Mouse (Mus musculus) myocyte (in vitro differentiated cells): Measurements from ENCODE around the gene Prkag1.

Experiments
- E2F4 ChIP-seq: IDR thresholded peaks from one replicate; pipeline ENCODE4 v1.6.1; 2011; ENCODE audit warnings: mild to moderate bottlenecking, control low read depth, moderate library complexity; ENCODE audit not compliant: insufficient read depth
- MAX ChIP-seq: IDR thresholded peaks from one replicate; pipeline ENCODE4 v1.6.1; 2011; ENCODE audit warnings: low read depth, mild to moderate bottlenecking, control low read depth
- MYOG ChIP-seq, 3 experiments: IDR thresholded peaks; one replicate each; pipeline ENCODE4 v1.6.1; 2011; ENCODE audit warnings: control low read depth in 2 of 3, low read depth in 2 of 3, mild to moderate bottlenecking in 2 of 3; ENCODE audit not compliant: insufficient read length in 2 of 3, control insufficient read depth in 1 of 3, insufficient read depth in 1 of 3
- POLR2A ChIP-seq: IDR thresholded peaks from one replicate; pipeline ENCODE4 v1.6.1; 2011; ENCODE audit warnings: low read depth, mild to moderate bottlenecking, control low read depth, moderate library complexity; ENCODE audit not compliant: insufficient read length
- POLR2AphosphoS2 ChIP-seq: IDR thresholded peaks from one replicate; pipeline ENCODE4 v1.6.1; 2011; ENCODE audit warnings: low read depth, control low read depth; ENCODE audit not compliant: insufficient read length
- TCF12 ChIP-seq: IDR thresholded peaks from one replicate; pipeline ENCODE4 v1.6.1; 2011; ENCODE audit warnings: mild to moderate bottlenecking, control low read depth; ENCODE audit not compliant: poor library complexity, insufficient read depth, severe bottlenecking
- USF1 ChIP-seq: IDR thresholded peaks from one replicate; pipeline ENCODE4 v1.6.1; 2011; ENCODE audit warnings: low read depth, mild to moderate bottlenecking, control low read depth, moderate library complexity

- TF ChIP-seq MYOG (IDR thresholded peaks at IDR 0.05; ENCODE audit: control insufficient read depth in 1 of 3, insufficient read depth in 1 of 3, insufficient read length in 2 of 3, low read depth in 2 of 3) (no peak), POLR2A (no peak), USF1 (no peak), E2F4 (no peak), TCF12 (no peak), MAX (no peak), POLR2AphosphoS2 (no peak)
Observed at GRCm38 (mm10) chr15:98867321-98867720, 36.0 kb upstream of the Prkag1 start.
